Comparison of ENCODE assay signal across 11 mouse cellular contexts in genomic region chr16:10890363-10890762, GRCm38 (mm10). TPM values are rescaled to one million over a fixed set of nuclear protein-coding genes. Genes with fewer than 3 reads are reported as not detected.
DNase-seq lines count a peak whose midpoint lies in the region; ATAC-seq and TF ChIP-seq lines count a peak whose summit lies in the region.
"Had no signal": no experiment of that assay in that cellular context is flagged by ENCODE, and none has a peak within 500 bp of the region (broad histone marks: within the 10 kb centered on the region; RNA-seq: fewer than 3 reads in every experiment).

No protein-coding gene starts in this region.

- peak overlapping the region; percentile 47 for H3K27ac ChIP-seq in hindbrain, embryonic 10.5 days
- H3K27ac ChIP-seq in hindbrain, embryonic 13.5 days = no peak overlapping the region
- H3K27ac ChIP-seq in stomach, postnatal 0 days (replicated peaks) = no peak overlapping the region
- H3K27ac ChIP-seq: neural tube, embryonic 13.5 days had no signal

- no peaks in the 10 kb centered on the region for H3K36me3 ChIP-seq in hindbrain, embryonic 10.5 days
- no peaks in the 10 kb centered on the region for H3K36me3 ChIP-seq in hindbrain, embryonic 13.5 days
- H3K36me3 ChIP-seq in stomach, postnatal 0 days (ENCODE audit: control insufficient read depth, insufficient read depth, low read length) = no peaks in the 10 kb centered on the region
- H3K36me3 ChIP-seq: neural tube, embryonic 13.5 days had no signal

- H3K9ac ChIP-seq in hindbrain, embryonic 13.5 days = no peak overlapping the region
- no peak overlapping the region for H3K9ac ChIP-seq in stomach, postnatal 0 days (ENCODE audit: low read length)
- H3K9ac ChIP-seq: neural tube, embryonic 13.5 days had no signal

- peak; percentile 79 for TF ChIP-seq CTCF in stomach, postnatal 0 days (IDR thresholded peaks at IDR 0.05; ENCODE audit: low read depth)

- TF ChIP-seq EP300 in stomach, postnatal 0 days (optimal IDR thresholded peaks at IDR 0.05) = no peak

- WGBS in hindbrain, embryonic 10.5 days = 72% methylated on average over 3 of the region's 3 CpGs
- WGBS in hindbrain, embryonic 13.5 days = 74% methylated on average over 3 of the region's 3 CpGs
- 67% methylated on average over 3 of the region's 3 CpGs for WGBS in stomach, postnatal 0 days

- no peak for ATAC-seq in hindbrain, embryonic 13.5 days (ENCODE audit: low FRiP score)
- peak; percentile 67 to 75; a peak in 1 of 4 replicates for ATAC-seq in hematopoietic stem cell, adult 5-6 weeks (replicated peaks in 1 of 2; ENCODE audit: insufficient read depth in 1 of 2, low FRiP score in 2 of 2, low TSS enrichment in 1 of 2, low read depth in 1 of 2, poor library complexity in 2 of 2, severe bottlenecking in 2 of 2)
- ATAC-seq in stomach, postnatal 0 days (ENCODE audit: low FRiP score, low TSS enrichment) = peak; percentile 65; the same call in 1 of the 2 replicates
- ATAC-seq: forebrain, embryonic 16.5 days had no signal

- no peak overlapping the region for H3K4me3 ChIP-seq in hindbrain, embryonic 10.5 days
- no peak overlapping the region for H3K4me3 ChIP-seq in hindbrain, embryonic 13.5 days
- no peak overlapping the region for H3K4me3 ChIP-seq in stomach, postnatal 0 days (ENCODE audit: low read depth, low read length)
- H3K4me3 ChIP-seq: neural tube, embryonic 13.5 days had no signal

- no peaks in the 10 kb centered on the region for H3K27me3 ChIP-seq in hindbrain, embryonic 10.5 days (ENCODE audit: insufficient read depth, poor library complexity, severe bottlenecking)
- H3K27me3 ChIP-seq in hindbrain, embryonic 13.5 days = no peaks in the 10 kb centered on the region
- H3K27me3 ChIP-seq in stomach, postnatal 0 days (ENCODE audit: control insufficient read depth, insufficient read depth, low read length) = no peaks in the 10 kb centered on the region
- H3K27me3 ChIP-seq: neural tube, embryonic 13.5 days had no signal

- H3K4me1 ChIP-seq in hindbrain, embryonic 10.5 days (replicated peaks) = peaks cover 16% of the 10 kb centered on the region
- H3K4me1 ChIP-seq in hindbrain, embryonic 13.5 days (replicated peaks) = no peaks in the 10 kb centered on the region
- no peaks in the 10 kb centered on the region for H3K4me1 ChIP-seq in stomach, postnatal 0 days (replicated peaks; ENCODE audit: control insufficient read depth, insufficient read depth)
- H3K4me1 ChIP-seq: neural tube, embryonic 13.5 days had no signal

- peak; percentile 33 for DNase-seq in hindbrain, embryonic 10.5 days (ENCODE audit: low spot score)
- peak; percentile 47 for DNase-seq in thymus, postnatal 0 days (ENCODE audit: low spot score)
- no peak for DNase-seq in thymus, adult 18-20 months
- DNase-seq in stomach, postnatal 0 days (ENCODE audit: low spot score) = no peak
- no peak for DNase-seq in cerebellum, postnatal 14 days
- DNase-seq in lung, postnatal 25 days (ENCODE audit: low spot score) = no peak
- DNase-seq: layer of hippocampus, adult 9-11 months had no signal

- H3K9me3 ChIP-seq in hindbrain, embryonic 10.5 days = no peaks in the 10 kb centered on the region
- no peaks in the 10 kb centered on the region for H3K9me3 ChIP-seq in hindbrain, embryonic 13.5 days
- H3K9me3 ChIP-seq in stomach, postnatal 0 days (ENCODE audit: control insufficient read depth, low read length) = no peaks in the 10 kb centered on the region
- H3K9me3 ChIP-seq: neural tube, embryonic 13.5 days had no signal

- H3K4me2 ChIP-seq in hindbrain, embryonic 13.5 days = no peak overlapping the region
- no peak overlapping the region for H3K4me2 ChIP-seq in stomach, postnatal 0 days (replicated peaks; ENCODE audit: low read depth)
- H3K4me2 ChIP-seq: neural tube, embryonic 13.5 days had no signal

RNA-seq across cellular contexts. Expression of gene Rmi2, which starts 55.5 kb away (rescaled TPM):
- 2.5 and 4.7 TPM in 2 replicates for polyA plus RNA-seq in hindbrain, embryonic 10.5 days (2016; fragmentation: Nextera tagmentation; extraction: Ambion mirVana)
- 0.39 and 0.54 TPM in 2 replicates for polyA plus RNA-seq in hindbrain, embryonic 13.5 days (2015; fragmentation: Nextera tagmentation; extraction: Ambion mirVana)
- polyA plus RNA-seq in thymus, postnatal 0 days (2015; fragmentation: Nextera tagmentation; extraction: Ambion mirVana) = 8.6 and 12.6 TPM in 2 replicates
- 8.0 and 8.6 TPM in 2 replicates for total RNA-seq in hematopoietic stem cell, adult 5-6 weeks (2017)
- polyA plus RNA-seq in stomach, postnatal 0 days (2015; fragmentation: Nextera tagmentation; extraction: Ambion mirVana) = 0.76 and 1.1 TPM in 2 replicates

Comparison
In these comparisons a context has a peak if more than half of its experiments do, and no peak if none do; other contexts are left out.
1. DNase-seq: peak in hindbrain, embryonic 10.5 days (single experiment) and thymus, postnatal 0 days (single experiment); none in thymus, adult 18-20 months (0 of 2), stomach, postnatal 0 days (single experiment), cerebellum, postnatal 14 days (0 of 2) and lung, postnatal 25 days (single experiment).